Mouse (Mus musculus): ENCODE results near the gene St3gal3.

The St3gal3 gene

DNA sequence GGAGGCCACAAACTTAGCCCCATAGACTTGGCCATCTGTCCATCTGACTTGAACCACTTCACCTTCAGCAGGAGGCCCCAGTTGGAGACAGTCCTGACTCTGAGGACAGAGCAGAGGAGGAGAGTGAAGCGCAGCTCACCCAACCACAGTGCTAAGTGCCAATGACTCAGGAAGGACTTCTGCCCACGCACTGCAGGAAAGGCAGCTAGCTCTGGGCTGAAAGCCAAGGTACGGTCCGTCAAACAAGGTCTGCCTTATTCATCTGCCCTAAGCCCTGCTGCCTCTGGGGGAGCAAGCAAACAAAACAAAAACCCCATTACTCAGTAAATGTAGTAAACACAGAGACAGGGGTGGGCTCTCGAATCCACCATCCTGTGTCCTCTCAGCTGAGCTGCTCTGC lies 4.2 kb upstream of the St3gal3 start:
- DNase-seq = peak; percentile 33

- no peak for DNase-seq
These were observed 3.1 kb upstream of the St3gal3 start for GRCm38 (mm10) chr4:118137857-118138256.

DNA sequence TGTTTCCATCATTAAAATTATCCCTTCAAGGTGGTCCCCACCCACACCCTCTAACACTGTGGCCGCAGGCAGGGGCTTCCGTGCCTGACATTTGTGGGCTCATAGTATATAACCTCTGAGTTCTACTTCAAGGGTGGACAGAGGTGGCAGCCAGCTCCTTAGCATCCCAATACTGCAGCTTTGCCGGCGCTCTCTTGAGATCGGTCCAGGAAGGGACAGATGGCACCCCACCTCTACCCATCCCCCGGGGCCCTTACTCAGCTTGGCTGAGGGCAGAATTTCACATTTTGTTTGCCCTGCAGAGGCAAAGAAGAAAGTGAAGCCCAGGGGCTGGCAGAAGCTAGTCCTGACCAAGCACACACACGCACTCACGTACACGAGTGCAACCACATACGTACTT lies 2.6 kb upstream of the St3gal3 start:
- DNase-seq = no peak

DNA sequence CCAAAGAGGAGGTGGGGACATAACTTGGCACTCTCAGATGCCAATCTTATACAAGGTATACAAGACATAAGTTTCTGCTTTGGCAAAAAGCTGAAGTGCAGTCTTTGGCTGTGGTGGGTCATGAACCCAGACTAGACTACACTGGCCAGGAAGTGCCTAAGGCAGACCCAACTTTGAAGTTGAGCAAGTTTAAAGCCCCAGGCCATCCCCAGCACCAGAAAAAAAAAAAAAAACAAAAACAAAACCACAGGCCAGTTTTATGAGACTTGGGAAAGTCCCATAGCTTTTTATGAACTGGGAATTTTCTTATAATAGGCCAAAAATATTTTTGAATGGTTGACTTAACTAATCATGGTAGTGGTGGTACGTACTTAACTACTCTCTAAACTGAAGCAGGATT lies 700 bp upstream of the St3gal3 start:
- DNase-seq = no peak

DNA sequence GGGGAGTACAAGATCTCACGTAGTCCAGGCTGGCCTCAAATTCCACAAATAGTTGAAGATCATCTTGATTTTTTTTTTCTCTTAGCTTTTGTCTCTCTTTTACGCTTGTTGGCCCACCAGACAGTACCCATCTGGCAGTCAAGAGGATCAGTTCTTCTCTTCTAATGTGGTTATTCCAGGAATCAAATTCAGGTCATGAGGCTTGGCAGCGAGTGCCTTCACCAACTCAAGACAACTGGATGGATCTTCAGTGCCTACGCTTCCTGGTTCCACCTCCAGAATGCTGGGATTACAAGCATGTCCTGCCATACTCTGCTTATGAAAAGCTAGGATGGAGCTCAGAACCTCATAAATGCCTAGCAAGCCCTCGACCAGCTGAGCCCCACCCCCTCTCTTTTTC lies 3.4 kb downstream of the St3gal3 start:
- no peak for DNase-seq

GRCm38 (mm10) chr4:118123030-118123704 lies 11.5 kb downstream of the St3gal3 start:
- DNase-seq = no peak

DNA sequence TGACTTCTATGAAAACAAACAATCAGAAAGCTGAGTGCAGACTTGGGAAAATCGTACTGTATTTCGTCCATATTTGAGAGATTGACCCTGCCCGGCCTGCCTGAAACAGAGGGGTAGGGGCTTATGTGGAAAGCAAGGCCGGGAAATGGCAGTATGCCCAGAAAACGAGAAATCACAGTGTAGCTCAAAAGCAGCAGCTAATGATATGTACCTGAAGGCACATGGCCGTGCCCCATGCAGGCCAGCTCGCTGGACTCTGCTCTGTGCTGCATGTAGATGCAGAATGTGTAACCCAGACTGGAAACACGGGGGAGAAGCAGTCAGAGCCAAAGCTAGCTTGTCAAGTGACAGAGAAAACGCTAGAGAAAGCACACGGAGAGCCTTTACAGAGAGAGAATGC lies 12.6 kb downstream of the St3gal3 start:
- DNase-seq = no peak

- no peak for DNase-seq
These were observed 17.1 kb downstream of the St3gal3 start for GRCm38 (mm10) chr4:118117565-118117964.

GRCm38 (mm10) chr4:118116098-118116497 lies 18.6 kb downstream of the St3gal3 start:
- DNase-seq = no peak

DNA sequence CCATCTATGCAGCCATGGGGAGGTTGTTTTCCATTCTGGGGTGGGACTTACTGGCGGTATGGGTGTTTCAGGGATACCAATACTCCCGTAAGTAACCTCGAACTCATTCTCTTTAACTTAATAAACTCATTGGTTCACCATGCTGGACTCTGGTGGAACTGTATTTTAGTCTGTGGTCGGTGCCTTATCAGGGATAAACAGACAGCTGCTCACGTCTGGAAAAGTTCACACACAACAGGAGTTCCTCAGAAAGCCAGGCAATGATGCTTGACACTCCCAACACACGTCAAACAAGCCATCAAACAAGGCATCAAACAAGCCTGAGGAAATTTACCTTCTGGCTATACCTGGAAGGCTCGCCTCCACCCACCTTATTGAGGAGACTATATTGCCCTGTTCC lies 19.6 kb downstream of the St3gal3 start:
- DNase-seq = no peak

DNA sequence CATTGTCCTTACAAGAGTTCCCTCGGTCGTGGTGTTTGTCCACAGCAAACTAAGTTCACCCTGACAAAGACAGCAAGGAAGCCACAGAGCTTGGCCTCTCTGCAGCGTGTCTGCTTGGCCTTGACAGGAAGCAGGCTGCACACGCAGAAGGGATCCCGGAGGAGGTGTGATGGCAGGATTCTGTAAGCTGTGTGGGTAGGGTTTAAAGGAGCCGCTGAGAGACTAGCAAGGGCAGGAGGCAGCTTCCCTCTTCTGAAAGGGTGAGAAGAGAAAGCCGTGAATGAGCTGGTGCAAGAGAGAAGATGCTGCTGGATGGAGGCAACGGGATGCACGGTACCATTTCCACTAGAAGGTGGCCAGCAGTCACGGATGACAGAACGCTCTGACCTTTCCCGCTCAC lies 22.1 kb downstream of the St3gal3 start:
- no peak for DNase-seq

GRCm38 (mm10) chr4:118109649-118110048 lies 25.1 kb downstream of the St3gal3 start:
- DNase-seq = no peak

DNA sequence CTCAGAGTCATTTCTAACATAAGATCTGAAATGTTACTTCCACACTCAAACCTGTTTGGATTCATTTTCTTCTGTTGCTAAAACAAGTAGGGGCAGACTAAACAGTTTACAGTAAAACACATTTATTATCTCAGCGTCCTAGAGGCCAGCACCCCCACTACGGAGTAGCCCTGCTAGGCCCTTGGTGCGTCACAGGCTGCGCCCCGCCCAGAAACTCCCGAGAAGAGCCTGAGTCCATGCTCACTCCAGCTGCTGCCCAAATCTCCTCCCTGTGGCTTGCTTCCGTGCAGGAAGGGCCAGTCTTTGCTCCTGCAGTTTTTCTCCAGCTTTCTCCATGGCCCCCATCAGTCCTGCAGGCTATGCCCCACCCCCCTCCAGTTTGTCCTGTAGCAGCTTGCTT lies 25.9 kb downstream of the St3gal3 start:
- DNase-seq = no peak

DNA sequence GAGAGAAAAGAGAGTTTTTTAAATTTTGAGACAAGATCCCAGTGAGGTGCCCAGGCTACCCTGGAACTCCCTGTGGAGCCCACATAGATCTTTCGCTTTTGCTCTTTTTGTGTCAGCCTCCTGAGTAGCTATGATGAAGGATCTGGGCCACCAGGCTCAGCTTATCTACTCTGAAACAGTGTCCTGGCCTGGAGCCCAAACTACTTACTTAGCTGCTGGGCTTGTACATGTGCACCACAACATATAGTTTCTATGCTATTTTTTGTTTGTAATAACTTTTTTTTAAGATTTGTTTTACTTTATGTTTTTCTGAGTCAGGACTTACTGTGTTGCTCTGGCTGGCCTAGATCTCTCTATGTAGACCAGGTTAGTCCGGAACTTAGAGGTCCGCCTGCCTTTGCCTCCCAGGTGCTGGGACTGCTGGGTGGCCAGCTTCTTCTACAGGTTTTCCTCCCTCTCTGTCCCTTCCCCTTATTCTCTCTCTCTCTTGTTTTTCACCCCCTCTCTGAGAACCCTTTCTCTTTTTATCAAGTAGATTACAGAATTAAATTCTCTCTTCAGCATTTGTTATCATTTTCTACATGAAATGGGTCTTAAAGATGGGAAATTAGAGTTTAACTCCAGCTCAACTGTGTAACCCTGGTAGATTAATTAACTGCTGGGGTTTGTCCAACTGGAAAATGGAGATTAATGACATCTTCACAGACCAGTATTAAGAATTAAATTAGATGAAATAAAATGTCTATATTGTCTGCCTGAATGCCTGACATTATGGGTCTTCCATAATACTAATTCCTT lies 29.3 kb downstream of the St3gal3 start:
- DNase-seq = no peak

GRCm38 (mm10) chr4:118103280-118103830 lies 31.4 kb downstream of the St3gal3 start:
- no peak for DNase-seq

DNA sequence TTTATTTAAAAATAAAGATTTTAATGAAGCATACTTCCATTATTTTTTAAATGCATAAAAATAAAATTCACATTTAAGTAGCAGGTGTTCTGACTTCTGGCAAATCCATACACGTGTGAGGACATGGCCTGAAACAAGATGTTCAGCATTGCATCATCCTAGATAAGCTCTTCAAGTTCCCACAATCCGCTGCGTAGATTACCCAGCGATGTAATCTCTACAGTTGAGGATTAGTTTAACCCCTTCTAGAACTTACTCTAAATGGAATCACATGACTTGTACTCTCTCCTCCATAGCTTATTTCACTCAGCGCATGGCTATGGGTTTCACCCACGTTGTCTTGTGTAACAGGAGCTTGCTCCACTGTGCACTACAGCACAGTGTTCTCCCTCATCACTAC lies 33.2 kb downstream of the St3gal3 start:
- DNase-seq = no peak

GRCm38 (mm10) chr4:118099637-118100364 lies 34.9 kb downstream of the St3gal3 start:
- DNase-seq = no peak

- no peak for DNase-seq
These were observed 36.1 kb downstream of the St3gal3 start for GRCm38 (mm10) chr4:118098571-118098970.

DNA sequence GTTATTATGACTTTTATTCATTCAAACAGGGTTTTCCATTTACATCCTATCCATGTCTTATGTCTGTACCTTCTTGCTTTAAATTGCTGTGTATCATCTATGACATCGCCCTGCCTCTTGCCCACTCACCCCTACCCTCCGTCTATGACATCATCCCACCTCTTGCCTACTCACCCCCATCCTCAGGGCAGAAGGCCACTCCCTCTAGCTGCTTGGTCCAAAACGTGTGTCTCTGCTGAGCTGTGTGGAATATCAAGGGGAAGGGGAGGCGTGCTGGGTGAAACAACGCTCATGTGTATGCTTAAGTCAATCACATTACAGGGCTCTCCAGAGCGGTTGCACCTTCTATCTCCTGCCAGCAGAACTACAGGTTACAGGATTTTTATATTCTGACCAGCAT lies 38.6 kb downstream of the St3gal3 start:
- DNase-seq = no peak

DNA sequence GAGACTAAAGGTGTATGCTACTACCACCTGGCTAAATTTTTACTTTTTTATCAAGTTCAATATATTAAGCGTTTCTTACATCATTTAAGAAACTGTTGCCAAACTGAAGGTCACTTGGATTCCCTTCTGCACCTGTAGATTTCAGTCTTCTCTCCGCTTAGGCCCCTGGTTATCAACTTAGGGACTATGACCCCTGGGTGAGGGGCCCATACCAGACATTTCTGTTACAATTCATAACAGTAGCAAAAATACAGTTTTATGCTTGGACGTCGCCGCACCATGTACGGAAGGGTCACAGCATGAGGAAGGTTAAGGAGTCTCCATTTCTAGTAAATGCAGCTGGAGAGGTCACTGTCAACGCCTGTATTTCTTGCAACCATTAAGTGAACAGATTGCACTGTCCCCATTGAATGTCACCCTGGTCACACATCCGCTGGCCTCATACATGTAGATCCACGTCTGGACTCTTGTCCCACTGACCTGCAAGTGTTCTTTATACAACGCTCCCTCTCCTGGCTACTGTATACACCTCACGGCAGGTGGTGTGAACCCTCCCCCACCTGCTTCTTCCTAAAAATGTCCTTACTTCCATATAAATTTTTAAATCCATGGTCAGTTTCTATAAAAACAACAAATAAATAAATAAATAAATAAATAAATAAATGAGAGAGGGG lies 41.8 kb downstream of the St3gal3 start:
- no peak for DNase-seq

GRCm38 (mm10) chr4:118090449-118090848 lies 44.3 kb downstream of the St3gal3 start:
- DNase-seq = peak; percentile 25

GRCm38 (mm10) chr4:118089939-118090338 lies 44.8 kb downstream of the St3gal3 start:
- peak; percentile 29 for DNase-seq

GRCm38 (mm10) chr4:118088771-118089170 lies 45.9 kb downstream of the St3gal3 start:
- no peak for DNase-seq
